Mouse (Mus musculus): ENCODE measurements around the gene Faap20. TPM values are rescaled to one million over a fixed set of nuclear protein-coding genes. Genes with fewer than 3 reads are reported as not detected.

Faap20 gene
- total and polyA plus RNA-seq, 3 experiments: 18.6 to 34.4 TPM; not detected in 1

- no peaks in the 10 kb centered on the region for H3K79me2 ChIP-seq (ENCODE audit: control insufficient read depth, insufficient read depth, low read length, poor library complexity)
- H3K9ac ChIP-seq (ENCODE audit: control insufficient read depth, low read depth, low read length, poor library complexity, severe bottlenecking): no peak overlapping the region
- no peak for DNase-seq (ENCODE audit: low read depth, low spot score)
- TF ChIP-seq NELFE (IDR thresholded peaks at IDR 0.05; ENCODE audit: low read depth, low read length) (no peak), CHD1 (IDR thresholded peaks at IDR 0.05; ENCODE audit: low read depth, low read length) (no peak), E2F4 (IDR thresholded peaks at IDR 0.05; ENCODE audit: borderline replicate concordance, low read depth, low read length) (no peak), ETS1 (IDR thresholded peaks at IDR 0.05; ENCODE audit: low read depth, low read length) (no peak), MYC (IDR thresholded peaks at IDR 0.05; ENCODE audit: low read depth, low read length) (no peak), USF2 (IDR thresholded peaks at IDR 0.05; ENCODE audit: borderline replicate concordance in 1 of 2, insufficient read depth in 1 of 2, low read depth in 1 of 2, low read length in 2 of 2) (no peak), JUND (IDR thresholded peaks at IDR 0.05; ENCODE audit: low read depth, low read length) (no peak), RCOR1 (IDR thresholded peaks at IDR 0.05; ENCODE audit: low read depth, low read length) (no peak), ZNF384 (IDR thresholded peaks at IDR 0.05; ENCODE audit: low read depth, low read length) (no peak), MEF2A (IDR thresholded peaks at IDR 0.05; ENCODE audit: extremely low read depth, insufficient replicate concordance, low read depth, low read length, poor library complexity, severe bottlenecking) (no peak), USF1 (IDR thresholded peaks at IDR 0.05; ENCODE audit: low read depth, low read length) (no peak), CTCF (IDR thresholded peaks at IDR 0.05 in 2 of 3, conservative IDR thresholded peaks at IDR 0.05 in 1 of 3; ENCODE audit: control insufficient read depth in 1 of 3, insufficient read depth in 1 of 3, low read depth in 2 of 3, low read length in 3 of 3, poor library complexity in 1 of 3, severe bottlenecking in 1 of 3) (no peak), GABPA (IDR thresholded peaks at IDR 0.05; ENCODE audit: low read depth, low read length) (no peak)
- no peaks in the 10 kb centered on the region for H3K9me3 ChIP-seq (replicated peaks; ENCODE audit: insufficient read depth, low read length)
- H3K27me3 ChIP-seq (ENCODE audit: control insufficient read depth in 1 of 2, insufficient read depth in 2 of 2, low read length in 2 of 2): 0 out of 4 replicates have a peak, but pooled peaks cover 0 to 1% of the 10 kb centered on the region in 2 experiments
- peaks cover 0 to 16% of the 10 kb centered on the region in 2 experiments; a peak in 2 of 4 replicates for H3K4me1 ChIP-seq (ENCODE audit: control insufficient read depth in 1 of 2, insufficient read depth in 2 of 2, low read length in 2 of 2)
- peaks cover 0 to 3% of the 10 kb centered on the region in 2 experiments; a peak in 2 of 4 replicates for H3K36me3 ChIP-seq (ENCODE audit: control insufficient read depth in 1 of 2, insufficient read depth in 2 of 2, low read length in 2 of 2)
- H3K27ac ChIP-seq (ENCODE audit: control insufficient read depth, low read depth, low read length): no peak overlapping the region
- H3K4me3 ChIP-seq (ENCODE audit: control insufficient read depth in 1 of 2, insufficient read depth in 1 of 2, low read depth in 2 of 2, low read length in 2 of 2): no peak overlapping the region
These were observed 35.1 kb downstream of the Faap20 start for GRCm38 (mm10) chr4:155284521-155285379.

DNA sequence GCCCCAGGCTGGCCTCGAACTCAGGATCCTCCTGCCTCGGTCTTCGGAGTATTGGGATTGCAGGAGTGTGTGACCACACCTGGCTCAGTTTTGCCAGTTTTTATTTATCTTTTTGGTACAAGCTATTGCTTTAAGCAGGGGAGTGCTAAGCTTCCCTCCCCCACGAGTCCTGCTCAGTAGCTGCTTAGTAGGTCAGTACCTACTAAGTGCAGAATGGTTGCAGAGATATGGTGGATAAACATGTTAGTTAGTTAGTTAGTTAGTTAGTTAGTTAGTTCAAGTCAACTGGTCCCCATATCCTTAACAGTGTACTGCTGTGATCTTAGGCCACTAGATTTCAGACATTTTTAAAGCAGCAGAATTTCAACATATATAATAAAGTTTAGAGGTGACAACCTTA is 36.5 kb downstream of the Faap20 start:
- Histone ChIP-seq H3K9ac (ENCODE audit: control insufficient read depth, low read depth, low read length, poor library complexity, severe bottlenecking) (no peak overlapping the region), H3K4me3 (ENCODE audit: control insufficient read depth in 1 of 2, insufficient read depth in 1 of 2, low read depth in 2 of 2, low read length in 2 of 2) (no peak overlapping the region), H3K79me2 (ENCODE audit: control insufficient read depth, insufficient read depth, low read length, poor library complexity) (no peaks in the 10 kb centered on the region), H3K27me3 (ENCODE audit: control insufficient read depth in 1 of 2, insufficient read depth in 2 of 2, low read length in 2 of 2) (0 out of 4 replicates have a peak, but pooled peaks cover 0 to 1% of the 10 kb centered on the region in 2 experiments), H3K4me1 (ENCODE audit: control insufficient read depth in 1 of 2, insufficient read depth in 2 of 2, low read length in 2 of 2) (peaks cover 0 to 7% of the 10 kb centered on the region in 2 experiments; a peak in 2 of 4 replicates), H3K36me3 (ENCODE audit: control insufficient read depth in 1 of 2, insufficient read depth in 2 of 2, low read length in 2 of 2) (no peaks in the 10 kb centered on the region; a peak in 1 of 4 replicates), H3K9me3 (replicated peaks; ENCODE audit: insufficient read depth, low read length) (no peaks in the 10 kb centered on the region), H3K27ac (ENCODE audit: control insufficient read depth, low read depth, low read length) (no peak overlapping the region)
- DNase-seq (ENCODE audit: low read depth, low spot score): no peak
- no peak for TF ChIP-seq TBP (IDR thresholded peaks at IDR 0.05; ENCODE audit: low read depth, low read length)
- no peak for TF ChIP-seq UBTF (IDR thresholded peaks at IDR 0.05; ENCODE audit: borderline replicate concordance, insufficient read depth, low read depth, low read length)
- TF ChIP-seq ZKSCAN1 (IDR thresholded peaks at IDR 0.05; ENCODE audit: low read depth, low read length): peak; percentile 81

Data from MEL (cell line).